Mouse (Mus musculus) lung, adult 2 months (tissue): Measurements from ENCODE around the gene Dcst1.

Experiments used
- CTCF ChIP-seq: fragments of 200-500 bp; IDR thresholded peaks from 2 replicates; pipeline ENCODE4 v1.5.1; 2011; ENCODE audit warnings: mild to moderate bottlenecking, low read length, control low read depth; ENCODE audit not compliant: insufficient read depth
- POLR2A ChIP-seq: fragments of 200-500 bp; IDR thresholded peaks from 2 replicates; pipeline ENCODE4 v1.6.1; 2011; ENCODE audit warnings: low read depth, mild to moderate bottlenecking, control low read depth, low read length, borderline replicate concordance; ENCODE audit errors: extremely low read depth

- TF ChIP-seq POLR2A = no peak
- TF ChIP-seq CTCF = no peak
Measured at GRCm38 (mm10) chr3:89409701-89410100, 44.6 kb upstream of the Dcst1 start.
